Mouse (Mus musculus): ENCODE results near the gene Ddx6. TPM values are rescaled to one million over a fixed set of nuclear protein-coding genes. Genes with fewer than 3 reads are reported as not detected.

The Ddx6 gene
- total RNA-seq, 2 experiments from 2014 or later, result 72.0 to 78.9 TPM

Other genes with a start within 250 kb of the Ddx6 start
- 10 to 100 TPM; 18.2 to 20.2 TPM for gene Vps11, start 243.2 kb upstream of the Ddx6 start, total RNA-seq (2021)
- gene Hyou1, start 225.4 kb upstream of the Ddx6 start, total RNA-seq (2021), result 10 to 100 TPM; 27.0 to 36.3 TPM
- 100 to 1,000 TPM; 120 to 138 TPM for gene Slc37a4, start 208.0 kb upstream of the Ddx6 start, total RNA-seq (2021)
- gene Rps25, start 197.8 kb upstream of the Ddx6 start, total RNA-seq (2021), result 1,000 to 10,000 TPM; 1,287 to 1,346 TPM
- 10 to 100 TPM; 28.2 to 35.3 TPM for gene Trappc4, start 197.3 kb upstream of the Ddx6 start, total RNA-seq (2021)
- 10 to 100 TPM in 1 of 2 experiments, 1 to 10 TPM in 1; 5.9 to 10.2 TPM for gene Ccdc84, start 186.3 kb upstream of the Ddx6 start, total RNA-seq (2021)
- not detected for gene Foxr1, start 163.8 kb upstream of the Ddx6 start, total RNA-seq (2021)
- gene Upk2, start 149.9 kb upstream of the Ddx6 start, total RNA-seq (2021), result under 1 TPM; 0.38 to 0.65 TPM
- 10 to 100 TPM; 65.4 to 77.6 TPM for gene Bcl9l, start 122.1 kb upstream of the Ddx6 start, total RNA-seq (2021)
- gene Cxcr5, start 43.0 kb upstream of the Ddx6 start, total RNA-seq (2021), result not detected
- not detected for gene Treh, start 68.3 kb downstream of the Ddx6 start, total RNA-seq (2021)
- gene Phldb1, start 130.3 kb downstream of the Ddx6 start, total RNA-seq (2021), result 10 to 100 TPM; 49.8 to 82.4 TPM
- gene Arcn1, start 163.0 kb downstream of the Ddx6 start, total RNA-seq (2021), result 10 to 100 TPM; 85.6 to 97.8 TPM
- 10 to 100 TPM; 45.2 to 53.1 TPM for gene Ift46, start 163.0 kb downstream of the Ddx6 start, total RNA-seq (2021)
- 1 to 10 TPM; 6.4 to 8.0 TPM for gene Tmem25, start 194.4 kb downstream of the Ddx6 start, total RNA-seq (2021)
- 1 to 10 TPM in 1 of 2 experiments, under 1 TPM in 1; 0.70 to 1.0 TPM for gene Ttc36, start 198.2 kb downstream of the Ddx6 start, total RNA-seq (2021)